Mouse (Mus musculus) gastrocnemius, adult 2 months (tissue): ENCODE data around the gene Sbds. TPM values are rescaled to one million over a fixed set of nuclear protein-coding genes. Genes with fewer than 3 reads are reported as not detected.
A peak's percentile ranks its signal among the peaks of the same experiment; 100 is the strongest.

Experiments
- DNase-seq: peaks from one replicate; pipeline ENCODE4 v3.0.0; 2022
- H3K27ac ChIP-seq: fragments of 200-600 bp; 2 replicates; pipeline ENCODE4 v1.8.1; 2022; ENCODE audit warnings: mild to moderate bottlenecking
- H3K4me3 ChIP-seq: fragments of 200-600 bp; 2 replicates; pipeline ENCODE4 v1.8.1; 2022; ENCODE audit warnings: mild to moderate bottlenecking, moderate library complexity
- CTCF ChIP-seq: fragments of 200-600 bp; IDR thresholded peaks from 2 replicates; pipeline ENCODE4 v1.8.1; 2022; ENCODE audit warnings: antibody characterized with exemption, mild to moderate bottlenecking, moderate library complexity
- intact Hi-C: fragments of 180-260 bp; cut with DNase I; formaldehyde crosslinking; loops from one replicate; pipeline ENCODE4 v1.15.1; 2025
- total RNA-seq, 2 experiments: library from RNA; stranded (reverse); gene quantifications; 2 replicates each; pipeline ENCODE4 v1.2.3; 2021

Sbds gene
- total RNA-seq, 2 experiments from 2014 or later = 27.5 to 34.5 TPM

DNA sequence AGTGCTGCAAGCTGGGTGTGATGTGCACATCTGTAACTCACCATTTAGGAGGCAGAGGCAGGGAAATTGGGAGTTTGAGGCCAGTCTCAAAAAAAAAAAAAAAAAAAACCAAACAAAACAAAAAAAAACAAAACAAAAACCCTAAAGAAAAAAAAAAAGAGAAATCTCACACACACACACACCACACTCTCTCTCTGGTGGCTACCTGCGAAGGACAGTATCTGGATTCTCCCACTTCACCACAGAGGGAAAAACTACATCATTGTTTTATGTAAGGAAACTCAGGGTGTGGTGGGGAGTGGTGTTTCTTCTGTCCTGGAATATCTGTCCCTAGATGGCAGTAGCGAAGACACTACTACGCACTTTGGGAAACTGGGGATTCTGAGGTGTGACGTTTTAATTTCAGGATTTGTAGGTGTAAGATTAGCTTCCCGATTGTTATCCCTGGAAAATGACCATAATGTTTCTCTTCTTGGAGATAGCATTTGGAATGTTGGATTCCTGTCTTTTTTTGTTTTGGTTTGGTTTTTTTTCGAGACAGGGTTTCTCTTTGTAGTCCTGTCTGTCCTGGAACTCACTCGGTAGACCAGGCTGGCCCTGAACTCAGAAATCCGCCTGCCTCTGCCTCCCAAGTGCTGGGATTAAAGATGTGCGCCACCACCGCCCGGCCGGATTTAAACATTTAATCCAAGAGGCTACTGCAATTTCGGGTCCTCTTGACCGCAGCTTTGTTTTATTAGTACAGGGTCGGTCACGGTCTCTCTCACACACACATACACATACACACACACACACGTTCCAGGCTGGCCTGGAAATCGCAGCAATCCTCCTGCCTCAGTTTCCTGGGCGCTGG lies 940 bp downstream of the Sbds start:
- Histone ChIP-seq H3K27ac (peak overlapping the region; percentile 98), H3K4me3 (peak overlapping the region; percentile 95)
- intact Hi-C loops = no loop called here
- DNase-seq = no peak
- peak; percentile 53 for TF ChIP-seq CTCF

DNA sequence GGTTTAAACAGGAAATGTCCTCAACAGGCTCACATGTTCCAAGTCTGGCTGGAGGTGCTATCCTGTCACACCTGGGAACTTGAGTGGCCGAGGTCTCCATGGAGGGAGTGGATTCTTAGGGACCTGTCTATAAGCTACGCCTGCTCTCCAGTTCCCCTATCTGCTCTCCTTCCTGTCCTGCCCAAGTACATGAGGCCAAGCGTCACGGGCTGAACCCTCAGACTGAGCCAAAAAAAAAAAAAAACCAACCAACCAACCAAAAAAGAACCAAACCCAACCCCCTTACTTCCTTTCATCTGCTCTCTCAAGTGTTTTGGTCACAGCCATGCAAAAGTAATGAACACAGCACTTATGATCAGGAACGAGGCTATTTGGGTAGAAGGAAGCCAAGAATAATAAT lies 7.5 kb downstream of the Sbds start:
- TF ChIP-seq CTCF = no peak
- intact Hi-C loops = no loop called here
- Histone ChIP-seq H3K4me3 (no peak overlapping the region), H3K27ac (no peak overlapping the region)
- DNase-seq = no peak

DNA sequence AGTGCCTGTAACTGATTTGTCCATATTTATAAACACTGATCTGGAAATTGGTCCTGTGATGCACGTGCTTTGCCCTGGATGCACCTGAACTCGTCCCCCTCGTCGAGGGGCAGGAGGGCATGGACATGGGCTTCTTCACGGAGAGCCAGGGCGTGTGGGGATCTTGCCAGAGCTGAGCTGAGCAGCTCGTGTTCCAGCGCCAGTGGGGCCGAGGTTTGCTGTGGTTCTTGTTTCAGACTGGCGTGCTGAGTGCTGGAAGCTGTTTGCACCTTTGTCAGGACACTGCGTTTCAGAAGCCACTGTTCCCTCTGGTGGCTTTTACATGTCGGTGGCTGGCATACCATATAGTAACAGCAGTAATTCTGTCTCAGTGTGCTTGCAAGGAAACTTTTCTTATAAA lies 13.9 kb downstream of the Sbds start:
- intact Hi-C loops = no loop called here
- TF ChIP-seq CTCF = no peak
- DNase-seq = peak; percentile 61
- Histone ChIP-seq H3K4me3 (no peak overlapping the region), H3K27ac (peak overlapping the region; percentile 56)

- no peak for DNase-seq
- intact Hi-C loops = no loop called here
- Histone ChIP-seq H3K4me3 (no peak overlapping the region), H3K27ac (no peak overlapping the region)
- no peak for TF ChIP-seq CTCF
Measured at GRCm38 (mm10) chr5:130239856-130240255, 15.5 kb downstream of the Sbds start.

DNA sequence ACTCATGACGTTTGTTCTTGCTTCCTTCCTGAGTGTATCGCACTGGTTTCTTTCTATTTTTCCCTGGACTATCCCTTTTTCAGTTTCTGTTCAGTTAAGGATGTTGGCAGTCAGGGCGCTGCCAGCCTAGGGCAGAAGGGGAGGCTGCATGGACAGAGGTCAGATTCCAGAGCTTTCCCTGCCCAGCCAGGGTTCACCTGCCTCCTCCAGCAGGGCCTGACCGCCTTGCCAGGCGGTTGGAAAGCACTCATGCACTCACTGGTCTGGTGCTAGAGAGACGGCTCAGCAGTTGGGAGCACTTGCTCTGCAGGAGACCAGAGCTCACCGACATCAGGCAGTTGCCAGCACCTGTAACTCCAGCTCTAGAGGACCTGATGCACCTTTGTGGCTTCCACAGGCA lies 16.1 kb downstream of the Sbds start:
- intact Hi-C loops = no loop called here
- no peak for DNase-seq
- TF ChIP-seq CTCF = no peak
- Histone ChIP-seq H3K27ac (no peak overlapping the region), H3K4me3 (no peak overlapping the region)

DNA sequence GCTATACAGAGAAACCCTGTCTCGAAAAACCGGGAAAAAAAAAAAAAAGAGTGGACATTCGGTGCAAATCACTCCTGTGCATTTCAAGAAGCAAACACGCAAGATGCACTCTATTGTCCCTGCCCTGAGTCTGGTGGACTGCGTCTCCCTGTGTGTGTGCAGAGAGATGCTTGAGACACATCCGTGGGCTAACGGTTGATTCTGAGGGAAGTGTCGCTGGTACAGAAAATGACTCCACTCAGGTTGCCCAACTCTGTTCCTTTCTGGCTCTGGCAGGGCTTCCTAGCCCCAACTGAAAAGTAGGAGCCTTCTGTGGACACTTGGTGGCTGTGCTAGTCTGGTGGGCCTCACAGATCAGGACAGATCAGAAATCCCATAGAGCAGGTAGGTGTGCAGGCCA lies 19.0 kb downstream of the Sbds start:
- DNase-seq = no peak
- H3K27ac ChIP-seq = no peak overlapping the region
- intact Hi-C loops = no loop called here
- no peak for TF ChIP-seq CTCF
- no peak overlapping the region for H3K4me3 ChIP-seq

- Histone ChIP-seq H3K4me3 (no peak overlapping the region), H3K27ac (no peak overlapping the region)
- TF ChIP-seq CTCF = no peak
- intact Hi-C loops = no loop called here
- DNase-seq = no peak
Measured at GRCm38 (mm10) chr5:130228120-130228519, 27.2 kb downstream of the Sbds start.

DNA sequence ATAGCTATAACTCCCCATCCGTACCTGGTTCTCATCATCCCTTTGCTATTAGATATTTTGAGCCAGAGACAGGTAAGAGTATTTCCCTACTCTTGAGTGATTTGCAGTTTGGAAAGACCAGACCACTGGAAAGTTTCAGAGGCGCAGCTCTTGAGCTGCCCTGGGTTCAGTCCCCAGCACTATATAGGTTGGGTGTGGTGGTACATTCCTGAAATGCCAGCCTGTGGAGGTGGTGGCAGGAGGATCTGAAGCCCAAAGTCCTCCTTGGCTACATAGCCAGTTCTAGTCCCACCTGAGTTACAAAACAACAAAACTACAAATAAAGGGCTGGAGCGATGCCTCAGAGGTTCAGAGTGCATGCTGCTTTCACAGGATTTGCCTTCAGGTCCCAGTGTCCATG lies 28.5 kb downstream of the Sbds start:
- no peak overlapping the region; the same call in 1 of the 2 replicates for H3K27ac ChIP-seq
- H3K4me3 ChIP-seq = no peak overlapping the region
- intact Hi-C loops = no loop called here
- TF ChIP-seq CTCF = no peak
- no peak for DNase-seq

- peak overlapping the region; percentile 100 for H3K4me3 ChIP-seq
- intact Hi-C loops = no loop called here
- peak overlapping the region; percentile 94 for H3K27ac ChIP-seq
- peak; percentile 96 for DNase-seq
- TF ChIP-seq CTCF = peak; percentile 49
Measured at GRCm38 (mm10) chr5:130222146-130223004, 33.0 kb downstream of the Sbds start.

DNA sequence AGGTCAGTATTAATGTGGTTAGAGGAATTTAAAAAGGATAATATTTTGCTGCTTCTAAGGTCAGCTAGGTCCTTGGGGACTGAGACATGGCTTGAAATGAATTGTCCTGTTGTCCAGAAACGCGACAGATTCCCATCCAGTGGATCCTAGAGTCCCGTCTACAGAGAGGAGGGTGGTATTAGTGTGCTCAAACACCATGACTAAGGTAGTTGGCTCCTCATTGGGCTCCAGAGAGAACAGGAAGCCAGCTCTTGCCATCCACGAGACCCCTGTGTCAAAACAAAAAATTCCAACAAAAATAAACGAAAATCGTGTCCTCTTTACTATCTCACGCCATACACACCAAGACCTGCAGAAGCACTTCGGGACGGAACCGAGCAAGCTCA lies 33.6 kb downstream of the Sbds start:
- H3K4me3 ChIP-seq = peak overlapping the region; percentile 100
- no peak for TF ChIP-seq CTCF
- intact Hi-C loops = no loop called here
- peak overlapping the region; percentile 94 for H3K27ac ChIP-seq
- DNase-seq = no peak

GRCm38 (mm10) chr5:130221316-130221715 lies 34.0 kb downstream of the Sbds start:
- H3K27ac ChIP-seq = peak overlapping the region; percentile 94
- no peak for DNase-seq
- H3K4me3 ChIP-seq = peak overlapping the region; percentile 100
- intact Hi-C loops = no loop called here
- TF ChIP-seq CTCF = no peak

DNA sequence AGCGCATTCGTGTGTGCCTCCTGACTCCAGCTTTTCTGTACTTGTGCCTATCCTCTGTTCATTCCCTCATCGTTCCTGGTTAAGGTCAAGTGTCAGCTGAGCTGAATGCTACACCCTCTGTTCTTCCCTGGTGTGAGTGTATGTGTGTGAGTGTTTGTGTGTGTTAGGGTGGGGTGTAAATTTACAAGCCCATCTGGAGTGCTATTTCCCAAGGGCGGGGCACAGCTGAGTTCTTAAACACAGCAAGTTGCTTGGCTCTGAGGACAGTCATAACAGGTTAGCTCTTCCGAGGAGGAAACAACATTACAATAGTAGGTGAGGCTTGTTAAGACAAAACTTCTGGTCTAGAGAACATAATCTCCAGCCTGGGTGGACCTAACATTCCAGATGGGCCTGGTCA lies 37.0 kb downstream of the Sbds start:
- Histone ChIP-seq H3K27ac (no peak overlapping the region), H3K4me3 (no peak overlapping the region)
- TF ChIP-seq CTCF = no peak
- intact Hi-C loops = loop anchor here (2.0 kb wide), 1 partner anchor 44 kb away; no protein-coding TSS in a partner anchor
- no peak for DNase-seq

- Histone ChIP-seq H3K4me3 (no peak overlapping the region), H3K27ac (no peak overlapping the region)
- intact Hi-C loops = no loop called here
- no peak for TF ChIP-seq CTCF
- no peak for DNase-seq
Measured at GRCm38 (mm10) chr5:130217406-130217805, 37.9 kb downstream of the Sbds start.
